Mouse (Mus musculus): ENCODE data around the gene Ncoa5. TPM values are rescaled to one million over a fixed set of nuclear protein-coding genes. Genes with fewer than 3 reads are reported as not detected.

The Ncoa5 gene
- polyA plus RNA-seq, 1 experiment from 2014 or later, result 94.8 TPM

DNA sequence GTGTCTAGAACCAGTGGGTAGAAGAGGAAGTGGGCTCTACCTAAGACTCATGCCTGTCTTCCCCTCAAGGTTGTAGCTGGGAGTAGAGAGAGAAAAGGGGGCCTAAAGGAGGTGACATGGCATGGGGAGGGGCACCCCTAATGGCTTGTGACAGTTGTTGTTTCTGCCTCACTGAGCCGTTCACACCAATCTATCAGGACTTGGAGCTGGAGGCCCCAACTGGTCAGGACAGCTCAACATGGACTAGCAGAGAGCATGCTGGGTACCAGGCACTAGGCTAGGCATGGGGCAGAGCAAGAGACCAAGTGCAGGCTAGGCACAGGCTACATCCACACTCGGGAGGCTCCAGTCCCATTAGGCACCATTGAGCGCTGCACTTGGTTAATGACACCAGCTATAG is 43.6 kb downstream of the Ncoa5 start:
- no peak for ATAC-seq (ENCODE audit: insufficient number of reproducible peaks, insufficient read depth, low FRiP score, low TSS enrichment, low read depth)
- H3K4me2 ChIP-seq, result no peak overlapping the region
- H3K9me3 ChIP-seq, result no peaks in the 10 kb centered on the region
- no peak overlapping the region for H3K27ac ChIP-seq
- H3K27me3 ChIP-seq, result peaks cover 18% of the 10 kb centered on the region
- H3K9ac ChIP-seq, result no peak overlapping the region
- no peak overlapping the region for H3K4me3 ChIP-seq
- H3K36me3 ChIP-seq, result no peaks in the 10 kb centered on the region
- WGBS, result 84% methylated on average over 3 of the region's 3 CpGs
- 0 out of 2 replicates have a peak, but pooled peaks cover 7% of the 10 kb centered on the region for H3K4me1 ChIP-seq

DNA sequence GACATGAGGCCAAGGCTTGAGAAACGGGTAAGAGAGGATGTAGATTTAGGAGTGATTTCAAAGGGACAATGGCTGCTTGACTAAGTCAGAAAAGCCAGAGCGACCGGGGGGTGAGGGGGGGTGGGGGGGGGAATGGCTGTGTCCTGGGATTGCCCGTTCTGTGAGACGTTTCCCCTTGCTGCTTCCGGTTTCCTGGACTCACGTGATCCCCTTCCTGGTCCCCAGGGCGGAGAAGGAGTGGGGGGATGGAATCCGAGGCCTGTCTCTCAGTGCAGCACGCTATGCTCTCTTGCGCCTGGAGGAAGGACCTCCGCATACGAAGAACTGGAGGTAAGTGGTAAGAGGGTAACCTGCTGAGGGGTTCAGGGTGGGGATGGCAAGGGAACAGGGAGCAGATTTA is 45.9 kb downstream of the Ncoa5 start:
- H3K36me3 ChIP-seq, result no peaks in the 10 kb centered on the region
- 0 out of 2 replicates have a peak, but pooled peaks cover 2% of the 10 kb centered on the region for H3K27me3 ChIP-seq
- 48% methylated on average over 13 of the region's 13 CpGs for WGBS
- H3K4me2 ChIP-seq, result no peak overlapping the region
- ATAC-seq (ENCODE audit: insufficient number of reproducible peaks, insufficient read depth, low FRiP score, low TSS enrichment, low read depth), result no peak
- no peak overlapping the region for H3K4me3 ChIP-seq
- no peaks in the 10 kb centered on the region for H3K9me3 ChIP-seq
- no peaks in the 10 kb centered on the region for H3K4me1 ChIP-seq
- H3K27ac ChIP-seq, result no peak overlapping the region
- no peak overlapping the region for H3K9ac ChIP-seq

DNA sequence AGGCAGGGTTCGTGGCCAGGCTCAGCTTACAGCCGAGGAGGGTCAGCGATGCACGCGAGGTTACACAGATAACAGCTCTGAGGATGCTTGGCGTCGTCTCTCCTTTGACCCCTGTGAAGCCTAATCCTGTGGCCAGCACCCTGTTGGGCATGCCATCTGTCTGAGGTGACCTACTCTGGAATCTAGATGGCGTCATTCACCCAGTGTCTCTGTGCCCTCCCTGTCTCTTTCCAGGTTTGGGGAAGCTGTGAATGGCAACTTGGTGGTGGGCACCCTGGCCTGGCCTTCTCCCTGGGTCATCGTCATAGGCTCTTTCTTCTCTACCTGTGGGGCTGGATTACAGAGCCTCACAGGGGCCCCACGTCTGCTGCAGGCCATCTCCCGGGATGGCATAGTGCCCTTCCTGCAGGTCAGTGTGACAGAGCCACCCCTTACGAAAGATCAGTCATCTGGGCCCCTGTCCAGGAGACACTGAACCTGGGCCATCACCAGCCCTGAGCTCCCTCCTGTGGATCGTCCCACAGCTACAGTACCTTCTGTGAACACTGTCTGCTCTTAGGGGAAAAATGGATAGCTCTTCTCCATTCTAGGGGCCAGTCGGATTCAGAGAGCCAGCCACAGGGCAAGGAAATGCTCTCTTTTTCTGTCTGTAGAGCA is 48.2 kb downstream of the Ncoa5 start:
- 70% methylated on average over 14 of the region's 14 CpGs for WGBS
- no peak overlapping the region for H3K9ac ChIP-seq

DNA sequence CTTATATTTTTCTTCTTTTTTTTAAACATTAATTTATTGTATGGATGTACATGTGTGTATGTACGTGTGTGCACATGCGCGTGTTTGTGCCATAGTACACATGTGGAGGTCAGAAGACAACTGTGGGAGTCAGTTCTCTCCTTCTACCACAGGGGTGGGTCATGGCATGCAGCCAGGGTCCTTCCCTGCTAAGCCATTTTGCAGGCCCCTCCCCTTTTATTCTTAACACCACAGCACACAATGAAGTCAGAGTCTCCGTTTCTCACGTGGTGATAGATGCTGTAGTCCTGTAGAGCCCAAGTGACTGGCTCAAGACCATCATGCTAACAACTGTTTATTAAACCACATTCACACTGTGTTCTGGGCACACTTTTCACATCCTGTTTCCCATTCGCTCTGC is 48.7 kb downstream of the Ncoa5 start:
- no peaks in the 10 kb centered on the region for H3K4me1 ChIP-seq
- H3K4me3 ChIP-seq, result no peak overlapping the region
- H3K9me3 ChIP-seq, result no peaks in the 10 kb centered on the region
- H3K9ac ChIP-seq, result no peak overlapping the region
- H3K36me3 ChIP-seq, result no peaks in the 10 kb centered on the region
- whole genome bisulfite sequencing, result 81% methylated on average over 6 of the region's 6 CpGs
- no peak overlapping the region for H3K4me2 ChIP-seq
- no peak overlapping the region for H3K27ac ChIP-seq
- no peaks in the 10 kb centered on the region for H3K27me3 ChIP-seq
- no peak for ATAC-seq (ENCODE audit: insufficient number of reproducible peaks, insufficient read depth, low FRiP score, low TSS enrichment, low read depth)

More for the DNA sequence above, 48.2 kb downstream of the Ncoa5 start:
- Histone ChIP-seq H3K4me1 (no peaks in the 10 kb centered on the region), H3K27ac (no peak overlapping the region), H3K4me2 (no peak overlapping the region), H3K36me3 (no peaks in the 10 kb centered on the region), H3K9me3 (no peaks in the 10 kb centered on the region), H3K4me3 (no peak overlapping the region), H3K27me3 (no peaks in the 10 kb centered on the region)
- ATAC-seq (ENCODE audit: insufficient number of reproducible peaks, insufficient read depth, low FRiP score, low TSS enrichment, low read depth), result no peak

DNA sequence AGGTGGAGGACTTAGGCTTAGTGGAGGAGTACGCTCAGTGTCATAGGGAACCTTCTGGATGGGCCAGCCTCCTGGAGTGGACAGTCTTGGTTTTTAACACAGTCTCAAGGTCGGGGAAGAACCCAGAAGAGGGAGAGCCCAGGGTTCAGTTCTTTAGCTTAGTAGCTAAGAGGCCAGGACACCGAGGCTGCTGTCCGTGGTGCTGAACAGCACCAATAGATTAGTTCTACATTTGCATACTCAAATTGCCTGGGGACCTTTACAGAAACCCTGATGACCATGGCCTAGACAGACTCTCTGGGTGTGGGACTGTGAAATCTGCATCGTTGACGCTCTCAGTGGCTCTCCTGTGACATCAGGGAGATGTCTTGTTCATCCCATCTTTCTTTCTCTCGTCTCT is 54.9 kb downstream of the Ncoa5 start:
- Histone ChIP-seq H3K4me2 (no peak overlapping the region), H3K4me3 (no peak overlapping the region), H3K27me3 (0 out of 2 replicates have a peak, but pooled peaks cover 3% of the 10 kb centered on the region), H3K36me3 (no peaks in the 10 kb centered on the region), H3K9ac (no peak overlapping the region), H3K9me3 (no peaks in the 10 kb centered on the region), H3K4me1 (no peaks in the 10 kb centered on the region), H3K27ac (no peak overlapping the region)
- WGBS, result 13% methylated on average over 7 of the region's 7 CpGs
- no peak for ATAC-seq (ENCODE audit: insufficient number of reproducible peaks, insufficient read depth, low FRiP score, low TSS enrichment, low read depth)

DNA sequence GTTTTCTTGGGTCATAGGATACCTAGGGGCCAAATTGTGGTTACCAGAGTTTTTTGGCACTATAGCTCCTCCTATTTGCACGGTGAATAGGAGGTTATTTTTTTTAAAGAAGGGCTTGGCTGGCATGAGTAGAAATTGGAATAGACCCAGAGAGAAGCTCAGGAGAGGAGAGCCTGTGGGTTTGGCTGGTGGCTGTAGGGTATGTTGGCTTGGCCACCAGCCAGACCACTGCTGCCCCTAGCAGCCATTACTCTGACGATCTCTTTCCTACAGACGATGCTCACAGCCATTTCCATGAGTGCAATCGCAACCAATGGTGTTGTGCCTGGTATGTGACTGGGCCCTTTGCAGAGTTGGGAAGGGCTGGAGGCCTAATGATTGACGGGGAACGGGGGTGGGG is 59.1 kb downstream of the Ncoa5 start:
- Histone ChIP-seq H3K9ac (no peak overlapping the region), H3K27me3 (peaks cover 38% of the 10 kb centered on the region), H3K4me1 (peaks cover 7% of the 10 kb centered on the region), H3K36me3 (no peaks in the 10 kb centered on the region), H3K4me3 (no peak overlapping the region), H3K27ac (no peak overlapping the region), H3K4me2 (no peak overlapping the region), H3K9me3 (no peaks in the 10 kb centered on the region)
- ATAC-seq (ENCODE audit: insufficient number of reproducible peaks, insufficient read depth, low FRiP score, low TSS enrichment, low read depth), result no peak
- 80% methylated on average over 6 of the region's 6 CpGs for WGBS

DNA sequence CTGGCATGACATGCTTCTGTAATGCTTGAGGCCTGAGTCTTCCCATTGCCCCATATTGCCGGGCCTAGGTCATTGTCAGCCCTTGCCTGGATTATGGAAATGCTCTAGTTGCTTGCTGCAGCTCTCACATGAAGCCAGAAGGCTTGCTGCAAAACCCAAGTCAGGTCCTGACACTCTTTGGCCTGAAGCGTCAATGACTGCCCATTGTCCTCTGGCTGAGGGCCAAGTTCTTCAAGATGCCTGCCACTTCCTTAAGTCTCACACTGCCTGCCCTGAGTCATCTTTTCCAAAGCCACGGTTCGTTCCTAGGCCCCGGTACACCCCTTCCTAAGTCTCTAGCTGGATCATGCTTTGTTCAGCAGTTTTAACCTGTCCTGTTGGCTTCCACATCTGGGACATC is 62.0 kb downstream of the Ncoa5 start:
- H3K27ac ChIP-seq, result no peak overlapping the region
- no peaks in the 10 kb centered on the region for H3K36me3 ChIP-seq
- WGBS, result 66% methylated on average over 5 of the region's 5 CpGs
- peaks cover 26% of the 10 kb centered on the region for H3K4me1 ChIP-seq
- H3K4me3 ChIP-seq, result no peak overlapping the region
- no peak overlapping the region for H3K4me2 ChIP-seq
- ATAC-seq (ENCODE audit: insufficient number of reproducible peaks, insufficient read depth, low FRiP score, low TSS enrichment, low read depth), result no peak
- no peak overlapping the region for H3K9ac ChIP-seq
- H3K27me3 ChIP-seq, result peaks cover 67% of the 10 kb centered on the region
- H3K9me3 ChIP-seq, result no peaks in the 10 kb centered on the region

DNA sequence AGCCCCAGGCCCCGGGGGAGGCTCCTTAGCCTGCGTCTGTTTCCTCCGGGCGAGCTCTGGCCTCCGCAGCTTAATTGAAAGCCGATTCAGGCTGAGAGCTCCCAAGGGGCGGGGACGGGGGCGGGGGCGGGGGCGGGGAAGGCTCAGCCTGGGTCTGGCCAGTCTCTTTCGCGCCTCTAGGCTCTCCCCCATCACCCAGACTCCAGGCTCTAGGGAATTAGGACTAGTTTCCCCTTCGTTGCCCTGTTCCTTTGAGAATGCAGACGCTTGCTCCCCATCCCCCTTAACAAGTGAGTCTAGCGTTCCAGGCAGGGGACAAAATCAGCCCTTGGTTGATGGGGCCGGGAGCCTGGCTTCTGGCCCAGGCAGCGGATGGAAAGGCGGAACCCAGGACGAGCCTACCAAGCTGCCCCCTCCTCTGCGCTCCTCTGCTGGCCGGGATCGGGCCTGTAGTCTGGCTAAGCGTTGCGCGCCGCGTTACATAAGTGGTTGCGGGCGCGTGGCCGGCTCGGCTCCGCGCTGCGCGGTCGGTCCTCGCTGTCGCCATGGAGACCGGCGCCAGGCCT is 64.0 kb downstream of the Ncoa5 start:
- Histone ChIP-seq H3K9me3 (no peaks in the 10 kb centered on the region), H3K27me3 (peaks cover 86% of the 10 kb centered on the region), H3K4me1 (peaks cover 27% of the 10 kb centered on the region), H3K27ac (no peak overlapping the region), H3K36me3 (no peaks in the 10 kb centered on the region), H3K4me3 (peak overlapping the region; percentile 24; the same call in 1 of the 2 replicates), H3K4me2 (peak overlapping the region; percentile 53), H3K9ac (peak overlapping the region; percentile 11; the same call in 1 of the 2 replicates)
- under 1% methylated on average over 42 of the region's 42 CpGs for WGBS
- ATAC-seq (ENCODE audit: insufficient number of reproducible peaks, insufficient read depth, low FRiP score, low TSS enrichment, low read depth), result no peak

DNA sequence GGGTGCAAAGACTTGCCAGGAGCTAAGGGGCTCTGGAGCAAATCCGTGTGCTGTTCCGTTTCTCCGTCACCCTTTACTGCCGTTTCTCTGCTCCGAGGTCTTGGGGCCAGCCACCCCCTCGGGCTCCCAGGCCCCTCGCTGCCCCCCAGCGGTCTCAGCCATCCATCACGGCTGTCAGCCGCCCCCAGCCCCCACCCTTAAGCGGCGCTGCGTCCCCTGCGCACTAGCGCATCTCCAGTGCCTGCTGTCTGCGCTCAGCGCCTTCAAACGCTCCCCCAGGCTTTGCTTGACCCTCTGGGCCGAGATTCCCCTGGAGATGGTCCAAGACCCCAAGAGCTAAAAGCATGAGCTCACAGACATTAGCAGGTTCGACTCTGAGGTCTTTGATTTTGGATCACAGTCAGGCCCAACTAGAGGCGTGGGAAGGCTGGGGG is 65.3 kb downstream of the Ncoa5 start:
- H3K36me3 ChIP-seq, result no peaks in the 10 kb centered on the region
- H3K27ac ChIP-seq, result no peak overlapping the region
- WGBS, result 1% methylated on average over 21 of the region's 21 CpGs
- H3K9ac ChIP-seq, result no peak overlapping the region
- H3K27me3 ChIP-seq, result peaks cover 90% of the 10 kb centered on the region
- peaks cover 27% of the 10 kb centered on the region for H3K4me1 ChIP-seq
- no peaks in the 10 kb centered on the region for H3K9me3 ChIP-seq
- H3K4me3 ChIP-seq, result no peak overlapping the region
- ATAC-seq (ENCODE audit: insufficient number of reproducible peaks, insufficient read depth, low FRiP score, low TSS enrichment, low read depth), result no peak
- H3K4me2 ChIP-seq, result no peak overlapping the region

DNA sequence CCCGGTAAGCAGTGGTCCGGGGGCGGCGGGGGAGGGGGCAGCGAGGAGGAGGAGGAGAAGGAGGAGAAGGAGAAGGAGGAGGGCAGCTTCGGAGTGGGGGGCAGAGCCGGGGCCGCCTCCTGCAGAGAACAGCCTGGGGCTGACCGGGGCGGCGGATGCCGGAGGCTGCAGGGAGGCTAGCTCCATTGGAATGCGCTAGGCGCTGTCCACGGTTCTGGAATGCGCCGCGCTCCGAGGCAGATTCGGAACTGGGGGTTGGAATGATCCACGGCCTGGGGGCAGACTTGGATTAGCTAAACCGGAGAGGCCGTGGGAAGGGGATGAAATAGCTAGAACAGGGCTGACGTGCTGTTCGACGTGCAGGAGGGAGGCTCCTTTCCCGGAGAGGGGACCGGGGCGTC is 66.2 kb downstream of the Ncoa5 start:
- H3K9me3 ChIP-seq, result no peaks in the 10 kb centered on the region
- H3K4me1 ChIP-seq, result peaks cover 27% of the 10 kb centered on the region
- H3K9ac ChIP-seq, result no peak overlapping the region
- H3K27me3 ChIP-seq, result peaks cover 87% of the 10 kb centered on the region
- under 1% methylated on average over 29 of the region's 29 CpGs for WGBS
- H3K4me2 ChIP-seq, result peak overlapping the region; percentile 70
- H3K27ac ChIP-seq, result no peak overlapping the region
- ATAC-seq (ENCODE audit: insufficient number of reproducible peaks, insufficient read depth, low FRiP score, low TSS enrichment, low read depth), result peak; percentile 65
- peak overlapping the region; percentile 38 for H3K4me3 ChIP-seq
- no peaks in the 10 kb centered on the region for H3K36me3 ChIP-seq

DNA sequence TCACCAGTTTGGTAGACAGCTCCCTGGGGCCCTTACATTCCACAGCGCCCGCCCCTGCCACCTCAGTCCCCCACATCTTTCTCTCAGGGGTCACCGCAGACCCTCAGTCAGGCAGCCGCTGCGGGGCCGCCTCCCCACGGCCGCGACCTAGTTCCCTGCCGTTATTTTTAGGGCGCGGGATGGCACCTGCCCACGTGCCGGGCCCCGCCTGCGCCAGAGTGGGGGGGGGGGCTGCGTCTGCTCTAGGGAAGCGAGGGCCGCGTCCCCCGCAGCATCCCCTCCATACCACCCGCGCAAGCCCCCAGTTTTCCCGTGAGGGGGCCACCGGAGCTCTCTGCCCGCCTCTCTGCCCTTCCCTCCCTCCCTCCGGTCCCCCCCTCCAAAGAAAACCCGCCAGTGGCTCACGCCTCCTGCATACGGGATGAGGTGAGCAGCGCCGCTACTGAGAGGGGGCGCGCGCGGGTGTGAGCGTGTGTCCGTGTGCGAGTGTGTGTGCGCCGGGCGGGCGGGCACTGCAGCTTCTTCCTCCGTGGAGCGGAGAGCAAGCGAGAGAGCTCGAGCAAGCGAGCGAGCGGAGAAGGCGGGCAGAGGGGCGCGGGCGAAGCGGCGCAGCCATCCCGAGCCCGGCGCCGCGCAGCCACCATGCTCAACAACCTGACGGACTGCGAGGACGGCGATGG is 66.8 kb downstream of the Ncoa5 start:
- H3K27ac ChIP-seq, result no peak overlapping the region
- under 1% methylated on average over 65 of the region's 65 CpGs for WGBS
- no peak overlapping the region for H3K9ac ChIP-seq
- H3K9me3 ChIP-seq, result no peaks in the 10 kb centered on the region
- peak overlapping the region; percentile 70 for H3K4me2 ChIP-seq
- H3K4me1 ChIP-seq, result peaks cover 27% of the 10 kb centered on the region
- ATAC-seq (ENCODE audit: insufficient number of reproducible peaks, insufficient read depth, low FRiP score, low TSS enrichment, low read depth), result no peak
- peak overlapping the region; percentile 38 for H3K4me3 ChIP-seq
- no peaks in the 10 kb centered on the region for H3K36me3 ChIP-seq
- H3K27me3 ChIP-seq, result peaks cover 81% of the 10 kb centered on the region

DNA sequence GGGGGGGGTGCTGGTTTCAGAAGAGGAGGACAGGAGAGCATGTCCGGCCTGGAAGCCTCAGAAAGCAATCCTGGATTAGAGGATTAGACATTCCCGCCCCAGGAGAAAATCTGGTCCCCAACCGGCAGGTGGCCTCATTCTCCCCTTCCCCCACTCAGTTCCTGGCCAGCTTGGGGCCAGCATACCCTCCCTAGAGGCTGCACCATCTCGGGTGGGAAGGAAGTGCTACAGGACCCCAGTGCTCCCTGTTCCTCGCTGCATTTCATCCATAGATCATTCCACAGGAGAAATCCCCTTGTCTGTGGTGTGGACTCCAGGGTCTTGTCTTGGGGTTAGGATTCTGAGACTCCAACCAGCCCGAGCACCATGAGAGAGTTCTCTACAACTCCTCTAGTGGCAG is 67.5 kb downstream of the Ncoa5 start:
- peaks cover 77% of the 10 kb centered on the region for H3K27me3 ChIP-seq
- no peak overlapping the region for H3K4me3 ChIP-seq

More for the DNA sequence above, 67.5 kb downstream of the Ncoa5 start:
- peaks cover 27% of the 10 kb centered on the region for H3K4me1 ChIP-seq
- H3K27ac ChIP-seq, result no peak overlapping the region
- WGBS, result 6% methylated on average over 6 of the region's 6 CpGs
- H3K4me2 ChIP-seq, result 0 out of 2 replicates have a peak overlapping the region, but pooled peaks have one; percentile 70
- no peaks in the 10 kb centered on the region for H3K36me3 ChIP-seq
- H3K9me3 ChIP-seq, result no peaks in the 10 kb centered on the region
- ATAC-seq (ENCODE audit: insufficient number of reproducible peaks, insufficient read depth, low FRiP score, low TSS enrichment, low read depth), result no peak
- no peak overlapping the region for H3K9ac ChIP-seq
